Mouse (Mus musculus) cerebellum, adult 11 months (tissue): Measurements from ENCODE around the gene Gm20388.

ENCODE experiments used
- DNase-seq: peaks from one replicate; pipeline ENCODE4 v3.0.0; 2022

The Gm20388 gene

GRCm38 (mm10) chr8:120378306-120378705, 467.7 kb downstream of the Gm20388 start:
- DNase-seq, result peak; percentile 73

- DNase-seq, result no peak
These were observed 468.4 kb downstream of the Gm20388 start for GRCm38 (mm10) chr8:120379015-120379414.

- no peak for DNase-seq
These were observed 471.2 kb downstream of the Gm20388 start for GRCm38 (mm10) chr8:120381865-120382264.

- DNase-seq, result peak; percentile 96
These were observed 472.0 kb downstream of the Gm20388 start for GRCm38 (mm10) chr8:120382436-120383203.

GRCm38 (mm10) chr8:120383204-120383560, 472.5 kb downstream of the Gm20388 start:
- no peak for DNase-seq

- peak; percentile 57 for DNase-seq
These were observed 473.1 kb downstream of the Gm20388 start for GRCm38 (mm10) chr8:120383713-120384112.

- DNase-seq, result no peak
These were observed 474.1 kb downstream of the Gm20388 start for GRCm38 (mm10) chr8:120384745-120385144.

- no peak for DNase-seq
These were observed 477.6 kb downstream of the Gm20388 start for GRCm38 (mm10) chr8:120388246-120388645.

- no peak for DNase-seq
These were observed 480.0 kb downstream of the Gm20388 start for GRCm38 (mm10) chr8:120390598-120390997.

- no peak for DNase-seq
These were observed 481.2 kb downstream of the Gm20388 start for GRCm38 (mm10) chr8:120391856-120392255.

GRCm38 (mm10) chr8:120393085-120393484, 482.4 kb downstream of the Gm20388 start:
- no peak for DNase-seq

GRCm38 (mm10) chr8:120393871-120394275, 483.2 kb downstream of the Gm20388 start:
- DNase-seq, result peak; percentile 59

GRCm38 (mm10) chr8:120395892-120396291, 485.3 kb downstream of the Gm20388 start:
- no peak for DNase-seq

- no peak for DNase-seq
These were observed 486.1 kb downstream of the Gm20388 start for GRCm38 (mm10) chr8:120396756-120397155.

GRCm38 (mm10) chr8:120397444-120398411, 487.1 kb downstream of the Gm20388 start:
- no peak for DNase-seq

- no peak for DNase-seq
These were observed 488.7 kb downstream of the Gm20388 start for GRCm38 (mm10) chr8:120399212-120399934.

- DNase-seq, result no peak
These were observed 490.6 kb downstream of the Gm20388 start for GRCm38 (mm10) chr8:120401216-120401615.

GRCm38 (mm10) chr8:120401712-120402111, 491.1 kb downstream of the Gm20388 start:
- DNase-seq, result no peak

GRCm38 (mm10) chr8:120403606-120404269, 493.1 kb downstream of the Gm20388 start:
- DNase-seq, result no peak

- peak; percentile 42 for DNase-seq
These were observed 494.0 kb downstream of the Gm20388 start for GRCm38 (mm10) chr8:120404609-120405036.

GRCm38 (mm10) chr8:120406008-120406632, 495.5 kb downstream of the Gm20388 start:
- no peak for DNase-seq

- no peak for DNase-seq
These were observed 497.1 kb downstream of the Gm20388 start for GRCm38 (mm10) chr8:120407701-120408240.
